ENCODE assay signal across 9 mouse cellular contexts in the genomic region with DNA sequence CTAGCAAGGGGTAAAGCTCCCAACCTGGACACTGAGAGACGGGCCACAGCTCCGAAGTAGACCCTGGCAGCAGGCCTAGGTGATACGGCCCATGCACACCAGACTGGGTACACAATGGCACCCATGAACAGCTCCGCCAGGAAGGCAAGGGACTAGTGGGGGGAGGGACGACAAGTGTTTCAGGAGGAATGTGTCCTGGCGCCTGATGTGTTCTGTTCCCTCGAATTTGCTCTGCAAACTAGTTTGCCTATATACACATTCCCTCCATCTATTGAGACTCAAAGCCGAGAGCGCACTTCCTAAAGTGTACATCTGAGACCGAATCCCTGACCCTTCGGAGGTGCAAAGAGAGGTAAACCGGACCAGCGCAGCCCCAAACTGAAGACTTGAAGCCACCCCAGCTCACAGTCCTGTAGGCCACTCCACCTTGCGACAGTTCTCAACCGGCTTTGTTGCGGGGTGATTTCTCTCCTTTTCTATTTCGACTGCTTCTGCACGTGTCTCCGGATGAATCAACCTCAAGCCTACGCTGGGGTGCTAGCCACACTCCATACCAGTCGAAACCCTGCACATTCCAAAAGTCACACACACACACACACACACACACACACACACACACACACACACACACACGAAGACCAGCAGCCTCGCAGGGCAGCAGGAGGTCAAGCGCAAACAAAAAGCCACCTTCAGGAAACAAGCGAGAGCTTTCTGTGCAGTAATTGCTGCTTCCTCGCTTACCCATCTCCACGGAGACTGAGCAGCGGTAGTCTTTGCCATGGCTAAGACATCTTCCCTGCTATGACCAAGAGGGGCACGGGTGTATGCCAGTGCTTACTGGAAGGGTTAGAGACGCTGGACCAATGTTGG. TPM values are rescaled to one million over a fixed set of nuclear protein-coding genes. Genes with fewer than 3 reads are reported as not detected.
A peak's percentile ranks its signal among the peaks of the same experiment; 100 is the strongest.
DNase-seq lines count a peak whose midpoint lies in the region; ATAC-seq lines count a peak whose summit lies in the region.
"Had no signal": no experiment of that assay in that cellular context is flagged by ENCODE, and none has a peak within 500 bp of the region (broad histone marks: within the 10 kb centered on the region; RNA-seq: fewer than 3 reads in every experiment).

No protein-coding gene starts in this region.

- peak; percentile 61 for DNase-seq in heart, adult 11 months
- no peak for DNase-seq in heart, adult 9 months (ENCODE audit: low spot score in 2 of 2)
- DNase-seq in ES-CJ7 (ENCODE audit: low read depth, low spot score), result peak; percentile 15
- DNase-seq in kidney, postnatal 14 days, result peak; percentile 8
- DNase-seq in natural killer cell, adult 2 months (ENCODE audit: low spot score in 2 of 2), result no peak

- H3K4me3 ChIP-seq in embryonic facial prominence, embryonic 13.5 days, result peak overlapping the region; percentile 67
- peak overlapping the region; percentile 61 for H3K4me3 ChIP-seq in stomach, embryonic 14.5 days (ENCODE audit: low read depth, low read length)
- H3K4me3 ChIP-seq: erythroblast, embryonic 14.5 days had no signal

- H3K9ac ChIP-seq in embryonic facial prominence, embryonic 13.5 days, result peak overlapping the region; percentile 77; the same call in 1 of the 2 replicates
- no peak overlapping the region for H3K9ac ChIP-seq in stomach, embryonic 14.5 days (replicated peaks; ENCODE audit: low read depth, low read length)

- no peak overlapping the region for H3K27ac ChIP-seq in embryonic facial prominence, embryonic 13.5 days
- H3K27ac ChIP-seq in stomach, embryonic 14.5 days (ENCODE audit: low read length), result no peak overlapping the region

- peaks cover 20% of the 10 kb centered on the region for H3K4me1 ChIP-seq in embryonic facial prominence, embryonic 13.5 days
- peaks cover 4% of the 10 kb centered on the region; the same call in 1 of the 2 replicates for H3K4me1 ChIP-seq in stomach, embryonic 14.5 days (ENCODE audit: control insufficient read depth, insufficient read depth, low read length)

- no peaks in the 10 kb centered on the region for H3K36me3 ChIP-seq in embryonic facial prominence, embryonic 13.5 days
- H3K36me3 ChIP-seq in stomach, embryonic 14.5 days (ENCODE audit: control insufficient read depth, insufficient read depth, low read length), result no peaks in the 10 kb centered on the region

- no peaks in the 10 kb centered on the region for H3K9me3 ChIP-seq in embryonic facial prominence, embryonic 13.5 days
- H3K9me3 ChIP-seq in stomach, embryonic 14.5 days (ENCODE audit: control insufficient read depth, low read depth, low read length), result no peaks in the 10 kb centered on the region

- WGBS in embryonic facial prominence, embryonic 13.5 days, result 3% methylated on average over 30 of the region's 30 CpGs
- WGBS in stomach, embryonic 14.5 days, result 3% methylated on average over 30 of the region's 30 CpGs

- H3K27me3 ChIP-seq in embryonic facial prominence, embryonic 13.5 days, result peaks cover 97% of the 10 kb centered on the region
- H3K27me3 ChIP-seq in stomach, embryonic 14.5 days (ENCODE audit: control insufficient read depth, insufficient read depth, low read length), result peaks cover 28% of the 10 kb centered on the region; the same call in 1 of the 2 replicates

- peak overlapping the region; percentile 100 for H3K4me2 ChIP-seq in embryonic facial prominence, embryonic 13.5 days
- peak overlapping the region; percentile 97 for H3K4me2 ChIP-seq in stomach, embryonic 14.5 days (replicated peaks; ENCODE audit: low read depth, low read length)

- no peak for ATAC-seq in embryonic facial prominence, embryonic 13.5 days (ENCODE audit: insufficient number of reproducible peaks, insufficient read depth, low FRiP score, low TSS enrichment, low read depth)
- no peak for ATAC-seq in stomach, embryonic 14.5 days (ENCODE audit: insufficient number of reproducible peaks, insufficient read depth, low FRiP score, low read depth)
- ATAC-seq in CD4-positive, CD25-positive, alpha-beta regulatory T cell, adult 4 months, result no peak

RNA-seq across cellular contexts. Expression of a gene that starts 2.1 kb away (rescaled TPM):
- 5.2 and 7.0 TPM in 2 replicates for polyA plus RNA-seq in embryonic facial prominence, embryonic 13.5 days (2015; fragmentation: Nextera tagmentation; extraction: Ambion mirVana)
- 7.8 and 9.8 TPM in 2 replicates for polyA plus RNA-seq in stomach, embryonic 14.5 days (2014; fragmentation: Nextera tagmentation; extraction: Ambion mirVana)
- not detected for polyA plus RNA-seq in CD4-positive, CD25-positive, alpha-beta regulatory T cell, adult 4 months (2017; shearing (Covaris generic))
- polyA plus RNA-seq: erythroblast, embryonic 14.5 days had no signal

Comparison
In these comparisons a context has a peak if more than half of its experiments do, and no peak if none do; other contexts are left out.
1. DNase-seq: peak in heart, adult 11 months (single experiment), ES-CJ7 (single experiment) and kidney, postnatal 14 days (single experiment); none in heart, adult 9 months (0 of 2) and natural killer cell, adult 2 months (0 of 2).